Mouse (Mus musculus) stomach, embryonic 15.5 days (tissue): ENCODE results near the gene Tshz2. TPM values are rescaled to one million over a fixed set of nuclear protein-coding genes. Genes with fewer than 3 reads are reported as not detected.

Experiments
- ATAC-seq: fragments of 200-750 bp; cut with Nextera tagmentation; 2 replicates; pipeline ENCODE4 v1.8.0; 2017; ENCODE audit warnings: low read depth, moderate number of reproducible peaks, moderate TSS enrichment; ENCODE audit not compliant: insufficient read depth, low FRiP score
- H3K27ac ChIP-seq: fragments of 300-500 bp; sonication (generic); 2 replicates; pipeline ENCODE4 v1.5.1; 2015; ENCODE audit warnings: mild to moderate bottlenecking, inconsistent platforms
- H3K27me3 ChIP-seq: fragments of 300-500 bp; sonication (generic); replicated peaks from 2 replicates; pipeline ENCODE4 v1.6.1; 2015; ENCODE audit warnings: inconsistent platforms
- H3K36me3 ChIP-seq: fragments of 300-500 bp; sonication (generic); 2 replicates; pipeline ENCODE4 v1.6.1; 2015; ENCODE audit warnings: inconsistent platforms
- H3K4me1 ChIP-seq: fragments of 300-500 bp; sonication (generic); 2 replicates; pipeline ENCODE4 v1.6.1; 2015; ENCODE audit warnings: inconsistent platforms
- H3K4me2 ChIP-seq: fragments of 300-500 bp; sonication (generic); 2 replicates; pipeline ENCODE4 v1.6.1; 2015; ENCODE audit warnings: mild to moderate bottlenecking, inconsistent platforms
- H3K4me3 ChIP-seq: fragments of 300-500 bp; sonication (generic); replicated peaks from 2 replicates; pipeline ENCODE4 v1.5.1; 2015; ENCODE audit warnings: inconsistent platforms
- H3K9ac ChIP-seq: fragments of 300-500 bp; sonication (generic); 2 replicates; pipeline ENCODE4 v1.6.1; 2015; ENCODE audit warnings: inconsistent platforms
- H3K9me3 ChIP-seq: fragments of 300-500 bp; sonication (generic); 2 replicates; pipeline ENCODE4 v1.6.1; 2016; ENCODE audit warnings: inconsistent platforms
- WGBS: fragments of 180-500 bp; shearing (Covaris S2); methylation state at CpG from one replicate; pipeline ENCODE4 v1.1.7; 2015; 5-methylcytosine and 5-hydroxymethylcytosine counted together
- polyA plus RNA-seq: library from polyadenylated mRNA; unstranded; fragments of >200 nt; fragmentation: Nextera tagmentation; extraction: Ambion mirVana; gene quantifications from 2 replicates; pipeline ENCODE4 v1.2.1, GENCODE M21; 2015

Gene Tshz2
- polyA plus RNA-seq, 1 experiment from 2014 or later: 15.9 TPM

- Histone ChIP-seq H3K9ac (no peak overlapping the region), H3K4me3 (no peak overlapping the region), H3K4me2 (no peak overlapping the region), H3K27ac (no peak overlapping the region), H3K36me3 (no peaks in the 10 kb centered on the region), H3K27me3 (no peaks in the 10 kb centered on the region), H3K4me1 (no peaks in the 10 kb centered on the region), H3K9me3 (no peaks in the 10 kb centered on the region)
- no peak for ATAC-seq
- 91% methylated on average over 10 of the region's 10 CpGs for WGBS
These were observed 350.1 kb downstream of the Tshz2 start for GRCm38 (mm10) chr2:169982925-169983324.

GRCm38 (mm10) chr2:169987186-169987585 lies 354.4 kb downstream of the Tshz2 start:
- Histone ChIP-seq H3K27ac (no peak overlapping the region), H3K4me1 (no peaks in the 10 kb centered on the region), H3K9ac (no peak overlapping the region), H3K4me3 (no peak overlapping the region), H3K36me3 (no peaks in the 10 kb centered on the region), H3K27me3 (no peaks in the 10 kb centered on the region), H3K4me2 (no peak overlapping the region), H3K9me3 (no peaks in the 10 kb centered on the region)
- WGBS: 64% methylated on average over 13 of the region's 13 CpGs
- ATAC-seq: no peak

GRCm38 (mm10) chr2:169989186-169989585 lies 356.4 kb downstream of the Tshz2 start:
- no peak overlapping the region for H3K4me2 ChIP-seq
- no peak for ATAC-seq
- H3K4me1 ChIP-seq: no peaks in the 10 kb centered on the region

GRCm38 (mm10) chr2:169990991-169991390 lies 358.2 kb downstream of the Tshz2 start:
- no peak for ATAC-seq
- Histone ChIP-seq H3K4me3 (no peak overlapping the region), H3K4me1 (peaks cover 6% of the 10 kb centered on the region; the same call in 1 of the 2 replicates), H3K27ac (no peak overlapping the region), H3K9me3 (no peaks in the 10 kb centered on the region), H3K9ac (no peak overlapping the region), H3K36me3 (no peaks in the 10 kb centered on the region), H3K27me3 (no peaks in the 10 kb centered on the region; the same call in 1 of the 2 replicates), H3K4me2 (no peak overlapping the region)
- WGBS: 89% methylated on average over 7 of the region's 7 CpGs

More at GRCm38 (mm10) chr2:169989186-169989585, 356.4 kb downstream of the Tshz2 start:
- 82% methylated on average over 1 of the region's 1 CpGs for WGBS
- Histone ChIP-seq H3K36me3 (no peaks in the 10 kb centered on the region), H3K9me3 (no peaks in the 10 kb centered on the region), H3K27me3 (no peaks in the 10 kb centered on the region), H3K9ac (no peak overlapping the region), H3K4me3 (no peak overlapping the region), H3K27ac (no peak overlapping the region)

GRCm38 (mm10) chr2:169995987-169996386 lies 363.2 kb downstream of the Tshz2 start:
- WGBS: 32% methylated on average over 12 of the region's 12 CpGs
- ATAC-seq: no peak
- Histone ChIP-seq H3K36me3 (no peaks in the 10 kb centered on the region), H3K4me2 (peak overlapping the region; percentile 30), H3K27ac (peak overlapping the region; percentile 9; the same call in 1 of the 2 replicates), H3K9ac (no peak overlapping the region), H3K4me1 (peaks cover 23% of the 10 kb centered on the region), H3K27me3 (no peaks in the 10 kb centered on the region; the same call in 1 of the 2 replicates), H3K9me3 (no peaks in the 10 kb centered on the region), H3K4me3 (no peak overlapping the region)

GRCm38 (mm10) chr2:169996501-169997237 lies 363.9 kb downstream of the Tshz2 start:
- no peaks in the 10 kb centered on the region for H3K36me3 ChIP-seq

GRCm38 (mm10) chr2:169997276-169998049 lies 364.6 kb downstream of the Tshz2 start:
- peaks cover 26% of the 10 kb centered on the region for H3K4me1 ChIP-seq

More at GRCm38 (mm10) chr2:169996501-169997237, 363.9 kb downstream of the Tshz2 start:
- H3K4me2 ChIP-seq: no peak overlapping the region
- no peaks in the 10 kb centered on the region for H3K9me3 ChIP-seq
- H3K4me1 ChIP-seq: peaks cover 23% of the 10 kb centered on the region
- no peak overlapping the region for H3K4me3 ChIP-seq
- H3K27me3 ChIP-seq: no peaks in the 10 kb centered on the region; the same call in 1 of the 2 replicates
- no peak for ATAC-seq
- 42% methylated on average over 16 of the region's 16 CpGs for WGBS
- H3K9ac ChIP-seq: no peak overlapping the region
- H3K27ac ChIP-seq: peak overlapping the region; percentile 23

GRCm38 (mm10) chr2:169998878-169999337 lies 366.1 kb downstream of the Tshz2 start:
- H3K9me3 ChIP-seq: no peaks in the 10 kb centered on the region
- no peaks in the 10 kb centered on the region; the same call in 1 of the 2 replicates for H3K27me3 ChIP-seq
- H3K4me3 ChIP-seq: no peak overlapping the region
- no peaks in the 10 kb centered on the region for H3K36me3 ChIP-seq
- peak overlapping the region; percentile 28; the same call in 1 of the 2 replicates for H3K27ac ChIP-seq
- no peak overlapping the region for H3K9ac ChIP-seq
- H3K4me1 ChIP-seq: peaks cover 29% of the 10 kb centered on the region
- ATAC-seq: no peak
- no peak overlapping the region for H3K4me2 ChIP-seq
- 35% methylated on average over 11 of the region's 11 CpGs for WGBS

More at GRCm38 (mm10) chr2:169997276-169998049, 364.6 kb downstream of the Tshz2 start:
- 60% methylated on average over 15 of the region's 16 CpGs for WGBS
- ATAC-seq: no peak
- no peak overlapping the region for H3K9ac ChIP-seq
- H3K4me3 ChIP-seq: no peak overlapping the region
- no peak overlapping the region for H3K4me2 ChIP-seq
- no peaks in the 10 kb centered on the region for H3K9me3 ChIP-seq
- H3K27me3 ChIP-seq: no peaks in the 10 kb centered on the region; the same call in 1 of the 2 replicates
- no peaks in the 10 kb centered on the region for H3K36me3 ChIP-seq
- no peak overlapping the region for H3K27ac ChIP-seq

GRCm38 (mm10) chr2:170002594-170003504 lies 370.0 kb downstream of the Tshz2 start:
- Histone ChIP-seq H3K4me3 (peak overlapping the region; percentile 31), H3K4me1 (peaks cover 23% of the 10 kb centered on the region), H3K27ac (peak overlapping the region; percentile 62), H3K4me2 (peak overlapping the region; percentile 53), H3K27me3 (no peaks in the 10 kb centered on the region), H3K36me3 (no peaks in the 10 kb centered on the region), H3K9me3 (no peaks in the 10 kb centered on the region), H3K9ac (no peak overlapping the region)
- WGBS: 26% methylated on average over 25 of the region's 25 CpGs
- ATAC-seq: peak; percentile 63; the same call in 1 of the 2 replicates

GRCm38 (mm10) chr2:170003666-170004065 lies 370.9 kb downstream of the Tshz2 start:
- Histone ChIP-seq H3K9me3 (no peaks in the 10 kb centered on the region), H3K36me3 (no peaks in the 10 kb centered on the region), H3K27me3 (no peaks in the 10 kb centered on the region), H3K4me1 (peaks cover 18% of the 10 kb centered on the region), H3K4me2 (peak overlapping the region; percentile 53; the same call in 1 of the 2 replicates), H3K9ac (no peak overlapping the region), H3K27ac (no peak overlapping the region), H3K4me3 (no peak overlapping the region)
- WGBS: 72% methylated on average over 8 of the region's 8 CpGs
- ATAC-seq: no peak

GRCm38 (mm10) chr2:170006829-170007228 lies 374.0 kb downstream of the Tshz2 start:
- 72% methylated on average over 8 of the region's 8 CpGs for WGBS

More at GRCm38 (mm10) chr2:170006829-170007228, 374.0 kb downstream of the Tshz2 start:
- H3K36me3 ChIP-seq: no peaks in the 10 kb centered on the region
- no peak for ATAC-seq
- no peaks in the 10 kb centered on the region for H3K9me3 ChIP-seq
- H3K27me3 ChIP-seq: no peaks in the 10 kb centered on the region
- H3K4me1 ChIP-seq: peaks cover 13% of the 10 kb centered on the region; the same call in 1 of the 2 replicates
- no peak overlapping the region for H3K4me2 ChIP-seq
- no peak overlapping the region for H3K4me3 ChIP-seq
- no peak overlapping the region for H3K9ac ChIP-seq
- 0 out of 2 replicates have a peak overlapping the region, but pooled peaks have one; percentile 22 for H3K27ac ChIP-seq
